Mouse (Mus musculus) kidney, postnatal 0 days (tissue): ENCODE measurements around the gene Tctex1d2. TPM values are rescaled to one million over a fixed set of nuclear protein-coding genes. Genes with fewer than 3 reads are reported as not detected.

Experiments
- ATAC-seq: fragments of 200-750 bp; cut with Nextera tagmentation; replicated peaks from 2 replicates; pipeline ENCODE4 v1.8.0; 2017; ENCODE audit warnings: low read depth, moderate number of reproducible peaks, moderate TSS enrichment, moderate library complexity; ENCODE audit not compliant: low FRiP score
- DNase-seq: peaks from one replicate; pipeline ENCODE4 v3.0.0-alpha.2; 2016; ENCODE audit warnings: low spot score
- H3K27ac ChIP-seq: fragments of 300-500 bp; sonication (generic); 2 replicates; pipeline ENCODE4 v1.5.1; 2014; ENCODE audit warnings: mild to moderate bottlenecking
- H3K27me3 ChIP-seq: fragments of 300-500 bp; sonication (generic); 2 replicates; pipeline ENCODE4 v1.6.1; 2014; ENCODE audit warnings: low read length, mixed read lengths; ENCODE audit not compliant: insufficient read depth
- H3K36me3 ChIP-seq: fragments of 300-500 bp; sonication (generic); 2 replicates; pipeline ENCODE4 v1.6.1; 2014; ENCODE audit warnings: low read length, mixed read lengths; ENCODE audit not compliant: insufficient read depth
- H3K4me1 ChIP-seq: fragments of 300-500 bp; sonication (generic); replicated peaks from 2 replicates; pipeline ENCODE4 v1.6.1; 2014; ENCODE audit warnings: antibody characterized with exemption, low read length, mixed read lengths; ENCODE audit not compliant: insufficient read depth
- H3K4me2 ChIP-seq: fragments of 300-500 bp; sonication (generic); 2 replicates; pipeline ENCODE4 v1.6.1; 2014; ENCODE audit warnings: mild to moderate bottlenecking, low read length, moderate library complexity, mixed read lengths
- H3K4me3 ChIP-seq: fragments of 300-500 bp; sonication (generic); replicated peaks from 2 replicates; pipeline ENCODE4 v1.5.1; 2014; ENCODE audit warnings: low read depth, low read length
- H3K9ac ChIP-seq: fragments of 300-500 bp; sonication (generic); 2 replicates; pipeline ENCODE4 v1.6.1; 2014; ENCODE audit warnings: low read depth, low read length
- H3K9me3 ChIP-seq: fragments of 300-500 bp; sonication (generic); replicated peaks from 2 replicates; pipeline ENCODE4 v1.6.1; 2016; ENCODE audit warnings: low read length, inconsistent platforms, mixed read lengths
- CTCF ChIP-seq: IDR thresholded peaks from 2 replicates; pipeline ENCODE4 v1.5.1; 2016; ENCODE audit warnings: antibody characterized with exemption, low read depth, mild to moderate bottlenecking, moderate library complexity
- WGBS: fragments of 180-500 bp; shearing (Covaris S2); extraction: QIAGEN DNeasy Blood & Tissue Kit; methylation state at CpG from one replicate; pipeline ENCODE4 v1.1.7; 2014; 5-methylcytosine and 5-hydroxymethylcytosine counted together
- polyA plus RNA-seq: library from polyadenylated mRNA; unstranded; fragments of >200 nt; fragmentation: Nextera tagmentation; extraction: Ambion mirVana; gene quantifications from 2 replicates; pipeline ENCODE4 v1.2.1, GENCODE M21; 2015

The Tctex1d2 gene
- polyA plus RNA-seq, 1 experiment from 2014 or later: 45.1 TPM

- ATAC-seq (no peak), DNase-seq (no peak)
- no peak for TF ChIP-seq CTCF
- Histone ChIP-seq H3K27me3 (no peaks in the 10 kb centered on the region), H3K4me3 (no peak overlapping the region), H3K27ac (no peak overlapping the region), H3K4me2 (no peak overlapping the region), H3K9ac (no peak overlapping the region), H3K9me3 (no peaks in the 10 kb centered on the region), H3K4me1 (no peaks in the 10 kb centered on the region), H3K36me3 (0 out of 2 replicates have a peak, but pooled peaks cover 26% of the 10 kb centered on the region)
- WGBS: 70% methylated on average over 5 of the region's 5 CpGs
Observed at GRCm38 (mm10) chr16:32469404-32470105, 50.1 kb downstream of the Tctex1d2 start.

- whole genome bisulfite sequencing: 74% methylated on average over 7 of the region's 7 CpGs
- H3K36me3 ChIP-seq: 0 out of 2 replicates have a peak, but pooled peaks cover 22% of the 10 kb centered on the region
- DNase-seq: no peak
- TF ChIP-seq CTCF: no peak
- no peak for ATAC-seq
- H3K4me3 ChIP-seq: no peak overlapping the region
- H3K9ac ChIP-seq: no peak overlapping the region
- H3K4me1 ChIP-seq: no peaks in the 10 kb centered on the region
- H3K9me3 ChIP-seq: no peaks in the 10 kb centered on the region
- H3K27ac ChIP-seq: no peak overlapping the region
- no peak overlapping the region for H3K4me2 ChIP-seq
- no peaks in the 10 kb centered on the region for H3K27me3 ChIP-seq
Observed at GRCm38 (mm10) chr16:32472276-32473015, 52.9 kb downstream of the Tctex1d2 start.

- no peaks in the 10 kb centered on the region for H3K36me3 ChIP-seq
- no peaks in the 10 kb centered on the region for H3K4me1 ChIP-seq
- no peak for TF ChIP-seq CTCF
- no peaks in the 10 kb centered on the region for H3K9me3 ChIP-seq
- no peak overlapping the region for H3K4me2 ChIP-seq
- DNase-seq (no peak), ATAC-seq (no peak)
- 74% methylated on average over 6 of the region's 6 CpGs for WGBS
- H3K27me3 ChIP-seq: no peaks in the 10 kb centered on the region
- no peak overlapping the region for H3K4me3 ChIP-seq
- H3K9ac ChIP-seq: no peak overlapping the region
- H3K27ac ChIP-seq: no peak overlapping the region
Observed at GRCm38 (mm10) chr16:32477315-32477714, 57.8 kb downstream of the Tctex1d2 start.

Other genes with a start within 250 kb of the Tctex1d2 start
- not detected in 2 replicates for gene Bex6, start 239.9 kb upstream of the Tctex1d2 start, polyA plus RNA-seq
- 7.1 and 8.1 TPM in 2 replicates for gene Fbxo45, start 172.5 kb upstream of the Tctex1d2 start, polyA plus RNA-seq
- gene Wdr53, start 172.5 kb upstream of the Tctex1d2 start, polyA plus RNA-seq: 18.6 and 20.2 TPM in 2 replicates
- not detected in 2 replicates for gene Smco1, start 148.2 kb upstream of the Tctex1d2 start, polyA plus RNA-seq
- gene Rnf168, start 142.2 kb upstream of the Tctex1d2 start, polyA plus RNA-seq: 20.0 and 20.9 TPM in 2 replicates
- gene Ubxn7, start 87.4 kb upstream of the Tctex1d2 start, polyA plus RNA-seq: 13.3 and 14.0 TPM in 2 replicates
- not detected in 2 replicates for gene Tm4sf19, start 19.2 kb upstream of the Tctex1d2 start, polyA plus RNA-seq
- 30.6 and 38.3 TPM in 2 replicates for gene Pcyt1a, start 11.2 kb downstream of the Tctex1d2 start, polyA plus RNA-seq
- gene Slc51a, start 68.2 kb downstream of the Tctex1d2 start, polyA plus RNA-seq: 4.3 TPM in 2 replicates
- gene Zdhhc19, start 76.6 kb downstream of the Tctex1d2 start, polyA plus RNA-seq: 0.11 TPM in 1 of 2 replicates, not detected in the other
- gene Tfrc, start 189.2 kb downstream of the Tctex1d2 start, polyA plus RNA-seq: 37.0 and 43.9 TPM in 2 replicates
- gene Tnk2, start 224.2 kb downstream of the Tctex1d2 start, polyA plus RNA-seq: 8.4 and 8.5 TPM in 2 replicates